ENCODE assay signal across 10 mouse cellular contexts in genomic region chr10:73821657-73822583, GRCm38 (mm10).
DNase-seq lines count a peak whose midpoint lies in the region; ATAC-seq and TF ChIP-seq lines count a peak whose summit lies in the region.
"Had no signal": no experiment of that assay in that cellular context is flagged by ENCODE, and none has a peak within 500 bp of the region (broad histone marks: within the 10 kb centered on the region; RNA-seq: fewer than 3 reads in every experiment).

No protein-coding gene starts in this region.

- no peak for TF ChIP-seq CTCF in heart, adult 2 months (IDR thresholded peaks at IDR 0.05)

- no peak overlapping the region for H3K27ac ChIP-seq in heart, embryonic 15.5 days
- no peak overlapping the region for H3K27ac ChIP-seq in heart, adult 2 months
- H3K27ac ChIP-seq in hindbrain, embryonic 16.5 days (ENCODE audit: low read depth, low read length), result no peak overlapping the region

- 37% methylated on average over 22 of the region's 22 CpGs for WGBS in heart, embryonic 15.5 days
- WGBS in heart, adult 2 months, result 37% methylated on average over 22 of the region's 22 CpGs
- 21% methylated on average over 22 of the region's 22 CpGs for WGBS in hindbrain, embryonic 16.5 days

- no peaks in the 10 kb centered on the region for H3K27me3 ChIP-seq in heart, embryonic 15.5 days
- H3K27me3 ChIP-seq in heart, adult 2 months (ENCODE audit: control insufficient read depth, insufficient read depth, low read length), result peaks cover 2% of the 10 kb centered on the region; the same call in 1 of the 2 replicates
- H3K27me3 ChIP-seq in hindbrain, embryonic 16.5 days (replicated peaks; ENCODE audit: control insufficient read depth, insufficient read depth, low read length), result no peaks in the 10 kb centered on the region
- H3K27me3 ChIP-seq in myocyte (ENCODE audit: control insufficient read depth, insufficient read depth, insufficient read length), result no peaks in the 10 kb centered on the region
- H3K27me3 ChIP-seq: CH12.LX; megakaryocyte, embryonic 14.5 days had no signal

- no peak for DNase-seq in heart, adult 2 months
- peak; percentile 5 for DNase-seq in embryo, embryonic 9.5 days (ENCODE audit: extremely low spot score)
- DNase-seq in B cell, adult 2 months, result no peak
- no peak for DNase-seq in natural killer cell, adult 2 months (ENCODE audit: low spot score in 2 of 2)
- DNase-seq in gastrocnemius, postnatal 10 days, result no peak

- no peaks in the 10 kb centered on the region for H3K79me2 ChIP-seq in heart, adult 2 months (replicated peaks; ENCODE audit: control insufficient read depth, insufficient read depth, low read length)
- no peaks in the 10 kb centered on the region for H3K79me2 ChIP-seq in myocyte (ENCODE audit: control insufficient read depth, insufficient read depth)

- no peak overlapping the region for H3ac ChIP-seq in myocyte (ENCODE audit: control insufficient read depth, insufficient read length)

- no peak overlapping the region for H3K9ac ChIP-seq in heart, embryonic 15.5 days
- H3K9ac ChIP-seq in heart, adult 2 months (ENCODE audit: low read depth, low read length), result no peak overlapping the region
- H3K9ac ChIP-seq in hindbrain, embryonic 16.5 days (ENCODE audit: low read depth, low read length), result peak overlapping the region; percentile 51; the same call in 1 of the 2 replicates

- no peak for TF ChIP-seq POLR2A in heart, adult 2 months (IDR thresholded peaks at IDR 0.05; ENCODE audit: insufficient read depth, low read depth, low read length)
- no peak for TF ChIP-seq POLR2A in myocyte (IDR thresholded peaks at IDR 0.05; ENCODE audit: insufficient read length, low read depth)

- intact Hi-C loops in heart, adult 2 months (cut with DNase I), result no loop called here

- no peak for TF ChIP-seq EP300 in heart, adult 2 months (IDR thresholded peaks at IDR 0.05; ENCODE audit: insufficient read depth, low read depth, low read length)

- no peaks in the 10 kb centered on the region for H3K36me3 ChIP-seq in heart, embryonic 15.5 days
- H3K36me3 ChIP-seq in heart, adult 2 months (ENCODE audit: control insufficient read depth, insufficient read depth, low read length), result no peaks in the 10 kb centered on the region
- no peaks in the 10 kb centered on the region for H3K36me3 ChIP-seq in hindbrain, embryonic 16.5 days (ENCODE audit: control insufficient read depth, insufficient read depth, low read length)
- no peaks in the 10 kb centered on the region for H3K36me3 ChIP-seq in myocyte (ENCODE audit: control insufficient read depth, insufficient read depth)

- no peak overlapping the region for H3K4me3 ChIP-seq in heart, embryonic 15.5 days
- no peak overlapping the region for H3K4me3 ChIP-seq in heart, adult 2 months
- peak overlapping the region; percentile 37 for H3K4me3 ChIP-seq in hindbrain, embryonic 16.5 days (ENCODE audit: low read length)
- H3K4me3 ChIP-seq in myocyte, result no peak overlapping the region
- H3K4me3 ChIP-seq: megakaryocyte, embryonic 14.5 days had no signal

- 0 out of 2 replicates have a peak overlapping the region, but pooled peaks have one; percentile 29 for H3K4me2 ChIP-seq in heart, embryonic 15.5 days
- H3K4me2 ChIP-seq in hindbrain, embryonic 16.5 days (ENCODE audit: low read length), result peak overlapping the region; percentile 66
- peak overlapping the region; percentile 58 for H3K4me2 ChIP-seq in myocyte (ENCODE audit: low read depth)

- no peaks in the 10 kb centered on the region for H3K4me1 ChIP-seq in heart, embryonic 15.5 days (replicated peaks)
- no peaks in the 10 kb centered on the region for H3K4me1 ChIP-seq in heart, adult 2 months (ENCODE audit: control insufficient read depth, insufficient read depth, low read length)
- H3K4me1 ChIP-seq in hindbrain, embryonic 16.5 days (ENCODE audit: control insufficient read depth, insufficient read depth, low read depth, low read length), result peaks cover 7% of the 10 kb centered on the region
- H3K4me1 ChIP-seq: megakaryocyte, embryonic 14.5 days had no signal

- no peak for ATAC-seq in heart, embryonic 15.5 days (replicated peaks; ENCODE audit: insufficient number of reproducible peaks, insufficient read depth, low FRiP score, low read depth)
- ATAC-seq in hindbrain, embryonic 16.5 days, result peak; percentile 93

- H3K9me3 ChIP-seq in heart, embryonic 15.5 days (replicated peaks), result no peaks in the 10 kb centered on the region
- no peaks in the 10 kb centered on the region for H3K9me3 ChIP-seq in hindbrain, embryonic 16.5 days (ENCODE audit: control insufficient read depth, low read length)

TF ChIP-seq in myocyte, 11 proteins besides CTCF, POLR2A, EP300 and RAD21:
- TF ChIP-seq MYOG (IDR thresholded peaks at IDR 0.05; ENCODE audit: control insufficient read depth in 1 of 3, insufficient read depth in 1 of 3, insufficient read length in 2 of 3, low read depth in 2 of 3) (no peak), MAX (IDR thresholded peaks at IDR 0.05; ENCODE audit: low read depth) (no peak), USF1 (IDR thresholded peaks at IDR 0.05; ENCODE audit: low read depth) (no peak), E2F4 (IDR thresholded peaks at IDR 0.05; ENCODE audit: insufficient read depth) (no peak), SRF (IDR thresholded peaks at IDR 0.05; ENCODE audit: control insufficient read depth, insufficient read length, low read depth) (no peak), REST (IDR thresholded peaks at IDR 0.05; ENCODE audit: insufficient read depth, insufficient read length) (no peak)
